Mouse (Mus musculus) midbrain, embryonic 14.5 days (tissue): Measurements from ENCODE around the gene Midn. TPM values are rescaled to one million over a fixed set of nuclear protein-coding genes. Genes with fewer than 3 reads are reported as not detected.
A peak's percentile ranks its signal among the peaks of the same experiment; 100 is the strongest.

Experiments
- ATAC-seq: fragments of 200-750 bp; cut with Nextera tagmentation; 2 replicates; pipeline ENCODE4 v1.8.0; 2017; ENCODE audit warnings: moderate number of reproducible peaks, moderate library complexity; ENCODE audit not compliant: low FRiP score, low TSS enrichment
- DNase-seq: peaks from one replicate; pipeline ENCODE4 v3.0.0-alpha.2; 2015
- H3K27ac ChIP-seq: fragments of 300-500 bp; sonication (generic); replicated peaks from 2 replicates; pipeline ENCODE4 v1.5.1; 2014; ENCODE audit warnings: mild to moderate bottlenecking, low read depth, low read length, moderate library complexity
- H3K27me3 ChIP-seq: fragments of 300-500 bp; sonication (generic); 2 replicates; pipeline ENCODE4 v1.6.1; 2014; ENCODE audit warnings: low read length, control low read depth, mixed read lengths; ENCODE audit not compliant: control insufficient read depth, insufficient read depth
- H3K36me3 ChIP-seq: fragments of 300-500 bp; sonication (generic); 2 replicates; pipeline ENCODE4 v1.6.1; 2014; ENCODE audit warnings: low read length, control low read depth; ENCODE audit not compliant: control insufficient read depth, insufficient read depth
- H3K4me1 ChIP-seq: fragments of 300-500 bp; sonication (generic); 2 replicates; pipeline ENCODE4 v1.6.1; 2014; ENCODE audit warnings: mild to moderate bottlenecking, antibody characterized with exemption, low read length, control low read depth; ENCODE audit not compliant: control insufficient read depth, insufficient read depth
- H3K4me2 ChIP-seq: fragments of 300-500 bp; sonication (generic); 2 replicates; pipeline ENCODE4 v1.6.1; 2014; ENCODE audit warnings: mild to moderate bottlenecking, low read length, moderate library complexity
- H3K4me3 ChIP-seq: fragments of 300-500 bp; sonication (generic); replicated peaks from 2 replicates; pipeline ENCODE4 v1.5.1; 2014; ENCODE audit warnings: low read depth, low read length
- H3K9ac ChIP-seq: fragments of 300-500 bp; sonication (generic); replicated peaks from 2 replicates; pipeline ENCODE4 v1.6.1; 2014; ENCODE audit warnings: mild to moderate bottlenecking, low read length, moderate library complexity
- H3K9me3 ChIP-seq: fragments of 300-500 bp; sonication (generic); 2 replicates; pipeline ENCODE4 v1.6.1; 2016; ENCODE audit warnings: low read length, control low read depth, mixed read lengths; ENCODE audit not compliant: control insufficient read depth
- WGBS: fragments of 180-500 bp; shearing (Covaris S2); extraction: QIAGEN DNeasy Blood & Tissue Kit; methylation state at CpG from one replicate; pipeline ENCODE4 v1.1.7; 2014; 5-methylcytosine and 5-hydroxymethylcytosine counted together
- polyA plus RNA-seq: library from polyadenylated mRNA; unstranded; fragments of >200 nt; fragmentation: Nextera tagmentation; extraction: Ambion mirVana; gene quantifications from 2 replicates; pipeline ENCODE4 v1.2.1, GENCODE M21; 2014

Gene Midn
- polyA plus RNA-seq, 1 experiment from 2014 or later, result 62.6 TPM

- Histone ChIP-seq H3K36me3 (peaks cover 30% of the 10 kb centered on the region), H3K4me1 (peaks cover 36% of the 10 kb centered on the region), H3K27ac (peak overlapping the region; percentile 94), H3K4me2 (peak overlapping the region; percentile 65), H3K9ac (peak overlapping the region; percentile 75), H3K4me3 (peak overlapping the region; percentile 34), H3K9me3 (no peaks in the 10 kb centered on the region), H3K27me3 (no peaks in the 10 kb centered on the region)
- under 1% methylated on average over 47 of the region's 48 CpGs for WGBS
- DNase-seq (peak; percentile 83), ATAC-seq (peak; percentile 29; the same call in 1 of the 2 replicates)
Measured at GRCm38 (mm10) chr10:80190491-80191051, 42.5 kb downstream of the Midn start.

DNA sequence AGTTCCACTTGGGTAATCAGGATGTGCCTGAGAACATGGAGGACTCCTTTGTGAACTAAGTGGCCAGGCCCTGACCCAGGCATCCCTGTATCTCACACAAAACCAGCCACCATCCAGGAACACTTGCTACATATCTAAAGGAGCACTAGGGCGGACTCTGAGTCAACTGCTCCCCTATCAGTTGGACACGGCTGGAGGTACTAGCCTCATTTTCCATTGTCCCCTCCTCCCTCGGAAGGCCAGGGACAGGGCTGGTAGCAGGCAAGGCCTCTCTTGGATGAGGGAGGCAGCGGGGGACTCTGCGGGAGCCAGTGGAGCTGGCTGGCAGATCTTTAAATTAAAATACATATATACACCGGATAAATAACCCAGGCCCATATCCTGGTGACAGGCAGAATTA, 45.9 kb downstream of the Midn start:
- no peaks in the 10 kb centered on the region for H3K9me3 ChIP-seq
- no peak overlapping the region for H3K4me3 ChIP-seq
- no peak for DNase-seq
- H3K27ac ChIP-seq, result peak overlapping the region; percentile 70
- peaks cover 5% of the 10 kb centered on the region for H3K36me3 ChIP-seq
- ATAC-seq, result no peak
- H3K4me1 ChIP-seq, result peaks cover 33% of the 10 kb centered on the region
- no peak overlapping the region for H3K4me2 ChIP-seq
- H3K27me3 ChIP-seq, result no peaks in the 10 kb centered on the region
- 32% methylated on average over 6 of the region's 6 CpGs for whole genome bisulfite sequencing
- H3K9ac ChIP-seq, result peak overlapping the region; percentile 36; the same call in 1 of the 2 replicates

- Histone ChIP-seq H3K4me3 (no peak overlapping the region), H3K36me3 (0 out of 2 replicates have a peak, but pooled peaks cover under 1% of the 10 kb centered on the region), H3K27ac (peak overlapping the region; percentile 70), H3K9me3 (no peaks in the 10 kb centered on the region), H3K4me1 (peaks cover 30% of the 10 kb centered on the region), H3K4me2 (no peak overlapping the region), H3K27me3 (no peaks in the 10 kb centered on the region), H3K9ac (peak overlapping the region; percentile 36; the same call in 1 of the 2 replicates)
- WGBS, result 9% methylated on average over 8 of the region's 8 CpGs
- ATAC-seq, result no peak
- DNase-seq, result no peak
Measured at GRCm38 (mm10) chr10:80194441-80194840, 46.4 kb downstream of the Midn start.

DNA sequence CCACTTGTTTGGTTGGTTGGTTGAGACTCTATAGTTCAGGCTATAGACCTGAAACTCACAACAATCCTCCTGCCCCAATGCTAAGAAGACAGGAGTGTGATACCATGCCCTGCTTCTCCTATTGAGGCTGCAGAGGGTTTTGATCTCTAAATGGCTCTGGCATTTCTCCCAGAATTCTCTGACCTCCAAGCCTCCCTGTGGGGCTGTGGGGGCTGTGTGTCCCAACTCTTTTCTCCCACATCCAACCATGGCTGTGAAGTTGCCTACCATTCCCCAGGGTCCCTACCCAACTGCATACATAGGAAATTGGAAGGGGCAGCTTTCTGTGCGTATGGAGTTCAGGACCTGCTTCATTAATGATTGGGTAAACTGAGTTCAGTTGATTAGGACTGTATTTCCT, 48.1 kb downstream of the Midn start:
- WGBS, result 31% methylated on average over 1 of the region's 1 CpGs

DNA sequence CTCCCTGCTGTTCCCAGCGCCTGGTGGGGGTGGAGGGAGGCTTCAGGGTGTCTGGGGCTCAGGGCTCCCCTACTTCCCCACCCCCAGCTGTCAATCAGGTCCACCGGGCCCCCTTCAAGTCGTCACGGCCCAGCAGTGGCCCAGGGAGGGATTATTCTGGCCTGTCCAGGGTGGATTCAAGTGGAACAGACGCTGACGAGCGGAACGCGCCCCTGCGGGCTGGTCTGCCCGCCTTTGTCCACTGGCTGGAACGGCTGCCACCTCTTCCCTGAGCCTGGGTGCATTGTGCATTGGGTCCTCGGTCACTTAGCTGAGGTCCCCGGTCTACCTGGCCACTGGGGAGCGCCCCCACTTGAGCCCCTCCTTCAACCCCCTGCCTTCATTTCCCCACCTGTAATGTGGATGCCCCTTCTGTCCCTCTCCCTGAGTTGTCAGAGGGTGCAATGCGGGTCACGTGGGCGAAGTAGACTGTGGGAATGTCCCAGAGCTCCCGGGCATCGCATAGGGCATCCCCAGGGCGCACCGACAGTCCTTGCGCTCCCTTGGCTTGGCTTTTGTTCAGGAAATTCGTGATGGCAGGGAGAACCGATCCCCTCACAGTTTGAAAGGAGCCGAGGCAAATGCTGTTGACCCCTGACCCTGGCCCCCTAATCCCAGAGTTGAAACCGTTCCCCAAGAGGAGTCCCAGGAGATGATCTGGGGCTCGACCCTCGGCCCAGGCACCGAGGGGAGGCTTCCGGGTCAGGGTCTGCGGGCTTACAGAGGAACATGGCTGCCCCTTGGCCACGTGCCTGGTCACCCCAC, 48.9 kb downstream of the Midn start:
- Histone ChIP-seq H3K4me1 (peaks cover 13% of the 10 kb centered on the region), H3K4me2 (no peak overlapping the region), H3K27me3 (no peaks in the 10 kb centered on the region), H3K36me3 (no peaks in the 10 kb centered on the region), H3K9ac (no peak overlapping the region), H3K4me3 (no peak overlapping the region), H3K27ac (peak overlapping the region; percentile 45; the same call in 1 of the 2 replicates), H3K9me3 (no peaks in the 10 kb centered on the region)
- WGBS, result 10% methylated on average over 33 of the region's 33 CpGs
- ATAC-seq, result 0 out of 2 replicates have a peak, but pooled peaks have one; percentile 36
- no peak for DNase-seq

More for the DNA sequence above, 48.1 kb downstream of the Midn start:
- Histone ChIP-seq H3K9ac (no peak overlapping the region), H3K4me3 (no peak overlapping the region), H3K27me3 (no peaks in the 10 kb centered on the region), H3K9me3 (no peaks in the 10 kb centered on the region), H3K27ac (no peak overlapping the region), H3K4me1 (peaks cover 16% of the 10 kb centered on the region), H3K36me3 (no peaks in the 10 kb centered on the region), H3K4me2 (no peak overlapping the region)
- no peak for DNase-seq
- ATAC-seq, result no peak

GRCm38 (mm10) chr10:80199440-80200008, 51.5 kb downstream of the Midn start:
- Histone ChIP-seq H3K27ac (peak overlapping the region; percentile 46; the same call in 1 of the 2 replicates), H3K9me3 (no peaks in the 10 kb centered on the region), H3K4me1 (peaks cover 13% of the 10 kb centered on the region), H3K27me3 (no peaks in the 10 kb centered on the region), H3K9ac (no peak overlapping the region), H3K4me2 (no peak overlapping the region), H3K4me3 (no peak overlapping the region), H3K36me3 (no peaks in the 10 kb centered on the region)
- DNase-seq (peak; percentile 90), ATAC-seq (peak; percentile 71; the same call in 1 of the 2 replicates)
- WGBS, result 41% methylated on average over 3 of the region's 3 CpGs

GRCm38 (mm10) chr10:80200485-80200884, 52.4 kb downstream of the Midn start:
- DNase-seq (no peak), ATAC-seq (no peak)
- no peaks in the 10 kb centered on the region for H3K36me3 ChIP-seq
- no peak overlapping the region for H3K4me2 ChIP-seq
- 25% methylated on average over 6 of the region's 6 CpGs for WGBS
- H3K4me3 ChIP-seq, result no peak overlapping the region
- H3K27ac ChIP-seq, result peak overlapping the region; percentile 46
- H3K9ac ChIP-seq, result no peak overlapping the region
- no peaks in the 10 kb centered on the region for H3K27me3 ChIP-seq
- H3K9me3 ChIP-seq, result no peaks in the 10 kb centered on the region
- peaks cover 12% of the 10 kb centered on the region for H3K4me1 ChIP-seq

DNA sequence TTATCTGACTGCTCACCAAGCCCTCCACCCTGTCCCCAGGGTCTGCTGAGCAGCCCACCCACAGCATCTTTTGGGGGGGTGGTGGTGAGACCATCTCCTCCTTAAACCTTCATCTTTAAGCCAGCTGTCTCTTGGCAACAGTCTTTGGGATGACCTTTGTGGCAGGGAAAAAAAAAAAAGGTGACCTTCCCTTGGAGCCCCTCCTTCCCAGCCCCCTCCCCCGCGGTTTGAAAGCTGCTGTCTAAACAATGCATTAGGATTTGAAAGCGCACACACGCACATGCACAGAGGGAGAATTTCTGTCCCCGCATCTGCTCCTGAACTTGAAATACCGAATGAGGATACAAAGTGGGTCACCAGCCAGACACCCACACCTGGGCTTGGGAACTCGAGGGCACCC, 56.0 kb downstream of the Midn start:
- Histone ChIP-seq H3K36me3 (no peaks in the 10 kb centered on the region), H3K4me1 (peaks cover 27% of the 10 kb centered on the region), H3K9ac (no peak overlapping the region), H3K27me3 (no peaks in the 10 kb centered on the region), H3K4me3 (no peak overlapping the region), H3K4me2 (no peak overlapping the region), H3K27ac (peak overlapping the region; percentile 45; the same call in 1 of the 2 replicates), H3K9me3 (no peaks in the 10 kb centered on the region)
- ATAC-seq (no peak), DNase-seq (no peak)
- WGBS, result 4% methylated on average over 7 of the region's 7 CpGs
